11 mouse cellular contexts compared by ENCODE assay signal in the genomic region with DNA sequence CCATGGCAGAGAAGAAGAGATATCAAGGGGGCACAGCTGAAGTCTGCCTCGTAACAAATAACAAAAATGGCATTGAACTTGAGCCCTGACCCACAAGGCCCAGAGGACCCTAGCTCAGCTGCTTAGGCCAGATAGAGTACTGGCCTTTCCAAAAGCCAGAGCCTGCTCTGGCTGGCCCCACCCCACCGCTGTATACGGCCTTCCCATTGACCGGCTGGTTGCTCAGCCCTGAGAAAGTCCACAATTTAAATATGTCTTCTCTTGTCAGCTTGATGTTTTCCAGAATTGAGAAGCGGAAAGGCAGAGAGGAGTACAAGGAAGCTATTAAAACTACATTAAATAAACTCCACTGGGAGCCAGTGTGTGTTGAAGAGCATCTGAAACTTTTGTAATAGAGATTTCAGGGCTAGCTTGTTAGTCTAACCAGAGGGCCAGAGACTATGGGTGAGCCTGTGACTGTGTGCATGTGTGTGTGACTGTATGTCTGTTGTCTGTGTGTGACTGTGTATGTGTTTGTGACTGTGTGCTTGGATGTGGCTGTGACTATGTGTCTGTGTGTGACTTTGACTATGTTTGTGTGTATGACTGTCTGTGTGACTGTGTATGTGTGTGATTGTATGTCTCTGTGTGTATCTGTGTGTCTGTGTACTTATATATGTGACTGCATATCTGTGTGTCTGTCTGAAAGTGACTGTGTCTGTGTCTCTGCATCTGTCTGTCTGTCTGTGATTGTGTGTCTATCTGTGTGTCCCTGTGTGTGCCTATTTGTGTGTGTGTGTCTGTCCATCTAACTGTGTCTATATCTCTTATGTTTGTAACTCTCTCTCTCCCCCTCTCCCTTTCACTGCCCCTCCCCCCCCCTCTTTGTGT. TPM values are rescaled to one million over a fixed set of nuclear protein-coding genes. Genes with fewer than 3 reads are reported as not detected.
A peak's percentile ranks its signal among the peaks of the same experiment; 100 is the strongest.
DNase-seq lines count a peak whose midpoint lies in the region; ATAC-seq and TF ChIP-seq lines count a peak whose summit lies in the region.
"Had no signal": no experiment of that assay in that cellular context is flagged by ENCODE, and none has a peak within 500 bp of the region (broad histone marks: within the 10 kb centered on the region; RNA-seq: fewer than 3 reads in every experiment).

No protein-coding gene starts in this region.

- H3K9me3 ChIP-seq in lung, embryonic 14.5 days (ENCODE audit: low read depth, low read length) = no peaks in the 10 kb centered on the region
- no peaks in the 10 kb centered on the region for H3K9me3 ChIP-seq in embryonic facial prominence, embryonic 12.5 days
- H3K9me3 ChIP-seq in liver, postnatal 0 days (ENCODE audit: low read length) = no peaks in the 10 kb centered on the region

- H3K4me1 ChIP-seq in lung, embryonic 14.5 days (ENCODE audit: insufficient read depth) = peaks cover 38% of the 10 kb centered on the region
- peaks cover 25% of the 10 kb centered on the region for H3K4me1 ChIP-seq in embryonic facial prominence, embryonic 12.5 days
- H3K4me1 ChIP-seq in liver, postnatal 0 days (ENCODE audit: insufficient read depth) = 0 out of 2 replicates have a peak, but pooled peaks cover 4% of the 10 kb centered on the region

- no peak for TF ChIP-seq CTCF in gastrocnemius, adult 2 months (IDR thresholded peaks at IDR 0.05)
- TF ChIP-seq CTCF in lung, embryonic 14.5 days (IDR thresholded peaks at IDR 0.05; ENCODE audit: low read depth) = no peak
- no peak for TF ChIP-seq CTCF in liver, postnatal 0 days (IDR thresholded peaks at IDR 0.05; ENCODE audit: low read depth)

- peak overlapping the region; percentile 66 for H3K27ac ChIP-seq in gastrocnemius, adult 2 months
- H3K27ac ChIP-seq in lung, embryonic 14.5 days (ENCODE audit: low read depth) = peak overlapping the region; percentile 47
- peak overlapping the region; percentile 61; the same call in 1 of the 2 replicates for H3K27ac ChIP-seq in embryonic facial prominence, embryonic 12.5 days
- no peak overlapping the region for H3K27ac ChIP-seq in liver, postnatal 0 days (ENCODE audit: low read depth)

- H3K9ac ChIP-seq in lung, embryonic 14.5 days = no peak overlapping the region
- H3K9ac ChIP-seq in embryonic facial prominence, embryonic 12.5 days = peak overlapping the region; percentile 12; the same call in 1 of the 2 replicates
- no peak overlapping the region for H3K9ac ChIP-seq in liver, postnatal 0 days (replicated peaks)

- H3K36me3 ChIP-seq in lung, embryonic 14.5 days (ENCODE audit: insufficient read depth) = no peaks in the 10 kb centered on the region
- H3K36me3 ChIP-seq in embryonic facial prominence, embryonic 12.5 days = no peaks in the 10 kb centered on the region
- H3K36me3 ChIP-seq in liver, postnatal 0 days (replicated peaks; ENCODE audit: insufficient read depth, low read length) = no peaks in the 10 kb centered on the region

- ATAC-seq in lung, embryonic 14.5 days (ENCODE audit: insufficient read depth) = peak; percentile 53; the same call in 1 of the 2 replicates
- peak; percentile 54; the same call in 1 of the 2 replicates for ATAC-seq in embryonic facial prominence, embryonic 12.5 days (ENCODE audit: insufficient number of reproducible peaks, insufficient read depth, low FRiP score, low TSS enrichment)
- no peak for ATAC-seq in liver, postnatal 0 days

- TF ChIP-seq EP300 in liver, postnatal 0 days (IDR thresholded peaks at IDR 0.05; ENCODE audit: low read depth) = no peak

- H3K27me3 ChIP-seq in lung, embryonic 14.5 days (ENCODE audit: insufficient read depth, low read length) = no peaks in the 10 kb centered on the region
- no peaks in the 10 kb centered on the region for H3K27me3 ChIP-seq in embryonic facial prominence, embryonic 12.5 days
- no peaks in the 10 kb centered on the region for H3K27me3 ChIP-seq in liver, postnatal 0 days (ENCODE audit: insufficient read depth, low read length)

- DNase-seq in gastrocnemius, adult 2 months = peak; percentile 32
- DNase-seq in gastrocnemius, postnatal 14 days = no peak
- peak; percentile 52 for DNase-seq in lung, embryonic 14.5 days
- DNase-seq in lung, postnatal 14 days = no peak
- no peak for DNase-seq in liver, postnatal 0 days
- DNase-seq in Muller cell, postnatal 12 days (ENCODE audit: inconsistent ontology term) = no peak
- no peak for DNase-seq in left cerebral cortex, postnatal 36 days (ENCODE audit: low spot score in 2 of 2)
- DNase-seq: gastrocnemius, postnatal 36 days had no signal

- no peak overlapping the region for H3K4me3 ChIP-seq in gastrocnemius, adult 2 months
- H3K4me3 ChIP-seq in lung, embryonic 14.5 days (ENCODE audit: low read depth, low read length) = no peak overlapping the region
- H3K4me3 ChIP-seq in embryonic facial prominence, embryonic 12.5 days = no peak overlapping the region
- no peak overlapping the region for H3K4me3 ChIP-seq in liver, postnatal 0 days (ENCODE audit: low read depth, low read length)

- peak overlapping the region; percentile 39; the same call in 1 of the 2 replicates for H3K4me2 ChIP-seq in lung, embryonic 14.5 days
- no peak overlapping the region for H3K4me2 ChIP-seq in embryonic facial prominence, embryonic 12.5 days (replicated peaks)
- H3K4me2 ChIP-seq in liver, postnatal 0 days (ENCODE audit: low read depth, low read length) = 0 out of 2 replicates have a peak overlapping the region, but pooled peaks have one; percentile 15

- intact Hi-C loops in gastrocnemius, adult 2 months (cut with DNase I) = no loop called here
- intact Hi-C loops in gastrocnemius, postnatal 14 days (cut with DNase I; ENCODE audit: low total_unique reads) = no loop called here
- intact Hi-C loops in left cerebral cortex, postnatal 36 days (cut with DNase I) = no loop called here

- WGBS in lung, embryonic 14.5 days = 50% methylated on average over 5 of the region's 5 CpGs
- WGBS in embryonic facial prominence, embryonic 12.5 days = 56% methylated on average over 5 of the region's 5 CpGs
- 73% methylated on average over 5 of the region's 5 CpGs for WGBS in liver, postnatal 0 days (ENCODE audit: insufficient replicate concordance)

RNA-seq across cellular contexts. Expression of a gene that starts 36.9 kb away (rescaled TPM):
- total RNA-seq in gastrocnemius, adult 2 months (2021) = not detected
- not detected for total RNA-seq in gastrocnemius, postnatal 14 days (2021)
- not detected in 2 replicates for polyA plus RNA-seq in lung, embryonic 14.5 days (2014; fragmentation: Nextera tagmentation; extraction: Ambion mirVana)
- polyA plus RNA-seq in embryonic facial prominence, embryonic 12.5 days (2016; fragmentation: Nextera tagmentation; extraction: Ambion mirVana) = not detected in 2 replicates
- polyA plus RNA-seq in liver, postnatal 0 days (2015; fragmentation: Nextera tagmentation; extraction: Ambion mirVana) = not detected in 2 replicates
- total RNA-seq in left cerebral cortex, postnatal 36 days (2021) = not detected
- total RNA-seq: adrenal gland, adult 18-20 months; gastrocnemius, postnatal 36 days; left cerebral cortex, postnatal 10 days had no signal

Comparison
In these comparisons a context has a peak if more than half of its experiments do, and no peak if none do; other contexts are left out.
1. DNase-seq: peak in gastrocnemius, adult 2 months (single experiment) and lung, embryonic 14.5 days (single experiment); none in gastrocnemius, postnatal 14 days (single experiment), lung, postnatal 14 days (single experiment), liver, postnatal 0 days (single experiment), Muller cell, postnatal 12 days (single experiment) and left cerebral cortex, postnatal 36 days (0 of 2).